Mouse (Mus musculus): ENCODE measurements around the gene Gm37596. TPM values are rescaled to one million over a fixed set of nuclear protein-coding genes. Genes with fewer than 3 reads are reported as not detected.
"Not testable (repeated sequence)": the region's sequence is repeated elsewhere in the genome, so short reads cannot be mapped to it uniquely, and the experiment has no call there.

Gm37596 gene
- not detected in 2 replicates for polyA plus RNA-seq (2016; fragmentation: Nextera tagmentation; extraction: Ambion mirVana)

GRCm38 (mm10) chr3:93692970-93693369 is at the start of gene Gm37596:
Gene Gm37596 (minus strand): TSS chr3:93693070.
- not testable (repeated sequence) for H3K27me3 ChIP-seq (replicated peaks); H3K9ac ChIP-seq; H3K4me1 ChIP-seq (replicated peaks); H3K36me3 ChIP-seq; H3K4me2 ChIP-seq; H3K9me3 ChIP-seq (replicated peaks); H3K27ac ChIP-seq (ENCODE audit: poor library complexity, severe bottlenecking); ATAC-seq (ENCODE audit: insufficient number of reproducible peaks, low FRiP score); H3K4me3 ChIP-seq
- 77% methylated on average over 1 of the region's 2 CpGs for WGBS

- not testable (repeated sequence) for H3K4me1 ChIP-seq (replicated peaks); ATAC-seq (ENCODE audit: insufficient number of reproducible peaks, low FRiP score); H3K36me3 ChIP-seq; H3K4me2 ChIP-seq; H3K9ac ChIP-seq; H3K27ac ChIP-seq (ENCODE audit: poor library complexity, severe bottlenecking); H3K27me3 ChIP-seq (replicated peaks); H3K9me3 ChIP-seq (replicated peaks); H3K4me3 ChIP-seq
- WGBS: 79% methylated on average over 2 of the region's 2 CpGs
These were observed 16.2 kb upstream of the Gm37596 start for GRCm38 (mm10) chr3:93708969-93709637.

- 71% methylated on average over 3 of the region's 4 CpGs for WGBS
- H3K9ac ChIP-seq; H3K4me2 ChIP-seq; H3K9me3 ChIP-seq (replicated peaks); ATAC-seq (ENCODE audit: insufficient number of reproducible peaks, low FRiP score); H3K36me3 ChIP-seq; H3K4me3 ChIP-seq; H3K27me3 ChIP-seq (replicated peaks); H3K4me1 ChIP-seq (replicated peaks); H3K27ac ChIP-seq (ENCODE audit: poor library complexity, severe bottlenecking): not testable (repeated sequence)
These were observed 16.7 kb downstream of the Gm37596 start, which contains the start of gene Tdpoz1 for GRCm38 (mm10) chr3:93676210-93676609. Gene Tdpoz1 (minus strand): TSS chr3:93676310.

- H3K27me3 ChIP-seq (replicated peaks); H3K4me1 ChIP-seq (replicated peaks); H3K4me2 ChIP-seq; H3K4me3 ChIP-seq; H3K27ac ChIP-seq (ENCODE audit: poor library complexity, severe bottlenecking); H3K9me3 ChIP-seq (replicated peaks); H3K9ac ChIP-seq; H3K36me3 ChIP-seq; ATAC-seq (ENCODE audit: insufficient number of reproducible peaks, low FRiP score): not testable (repeated sequence)
- 64% methylated on average over 5 of the region's 6 CpGs for WGBS
These were observed 21.9 kb downstream of the Gm37596 start for GRCm38 (mm10) chr3:93670805-93671503.

- H3K9ac ChIP-seq: no peak overlapping the region
- WGBS: 64% methylated on average over 1 of the region's 1 CpGs
These were observed 38.6 kb downstream of the Gm37596 start for GRCm38 (mm10) chr3:93654260-93654659.

GRCm38 (mm10) chr3:93652586-93652985 is 40.3 kb downstream of the Gm37596 start, which contains the start of gene Tdpoz2:
Gene Tdpoz2 (minus strand): TSS chr3:93652686.
- Histone ChIP-seq H3K4me2 (no peak within 1 kb of the TSS), H3K27me3 (replicated peaks) (no peaks in the 10 kb centered on the region), H3K36me3 (no peaks in the 10 kb centered on the region), H3K9me3 (replicated peaks) (no peaks in the 10 kb centered on the region), H3K27ac (ENCODE audit: poor library complexity, severe bottlenecking) (no peak within 1 kb of the TSS), H3K4me3 (no peak within 1 kb of the TSS), H3K4me1 (replicated peaks) (no peaks in the 10 kb centered on the region), H3K9ac (no peak within 1 kb of the TSS)
- no peak for ATAC-seq (ENCODE audit: insufficient number of reproducible peaks, low FRiP score)
- WGBS: 69% methylated on average over 3 of the region's 3 CpGs

More at GRCm38 (mm10) chr3:93654260-93654659, 38.6 kb downstream of the Gm37596 start:
- ATAC-seq (ENCODE audit: insufficient number of reproducible peaks, low FRiP score): no peak
- Histone ChIP-seq H3K4me2 (no peak overlapping the region), H3K4me3 (no peak overlapping the region), H3K27me3 (replicated peaks) (no peaks in the 10 kb centered on the region), H3K27ac (ENCODE audit: poor library complexity, severe bottlenecking) (no peak overlapping the region), H3K36me3 (no peaks in the 10 kb centered on the region), H3K4me1 (replicated peaks) (no peaks in the 10 kb centered on the region), H3K9me3 (replicated peaks) (no peaks in the 10 kb centered on the region)

Other genes with a start within 250 kb of the Gm37596 start
- gene Tchhl1, start 224.3 kb downstream of the Gm37596 start, polyA plus RNA-seq (2016; fragmentation: Nextera tagmentation; extraction: Ambion mirVana): not detected in 2 replicates
- gene S100a11, start 172.6 kb downstream of the Gm37596 start, polyA plus RNA-seq (2016; fragmentation: Nextera tagmentation; extraction: Ambion mirVana): 860 and 874 TPM in 2 replicates
- 186 and 199 TPM in 2 replicates for gene S100a10, start 138.0 kb downstream of the Gm37596 start, polyA plus RNA-seq (2016; fragmentation: Nextera tagmentation; extraction: Ambion mirVana)
- gene Tdpoz2, start 40.4 kb downstream of the Gm37596 start, polyA plus RNA-seq (2016; fragmentation: Nextera tagmentation; extraction: Ambion mirVana): not detected in 2 replicates
- not detected in 2 replicates for gene Tdpoz1, start 16.8 kb downstream of the Gm37596 start, polyA plus RNA-seq (2016; fragmentation: Nextera tagmentation; extraction: Ambion mirVana)
- gene Gm5773, start 79.9 kb upstream of the Gm37596 start, polyA plus RNA-seq (2016; fragmentation: Nextera tagmentation; extraction: Ambion mirVana): not detected in 2 replicates
- not detected in 2 replicates for gene Tdpoz4, start 103.3 kb upstream of the Gm37596 start, polyA plus RNA-seq (2016; fragmentation: Nextera tagmentation; extraction: Ambion mirVana)
- gene Tdpoz3, start 132.9 kb upstream of the Gm37596 start, polyA plus RNA-seq (2016; fragmentation: Nextera tagmentation; extraction: Ambion mirVana): not detected in 2 replicates